Mouse (Mus musculus) heart, adult 9 months (tissue): ENCODE measurements at regions not wholly inside any gene's neighbourhood (a gene's known extent, or its start where the extent isn't known, plus 50 kb on each side); places are given as distances from the start of the nearest gene placed in this dataset.

Experiments used
- DNase-seq, 2 experiments: peaks; one replicate each; pipeline ENCODE4 v3.0.0; 2022; ENCODE audit warnings: low spot score in 2 of 2

GRCm38 (mm10) chr5:97656167-97656924, 199.5 kb upstream of the Gk2 start:
- no peak for DNase-seq

- DNase-seq, result no peak
Measured at GRCm38 (mm10) chr5:97655266-97655665, 198.4 kb upstream of the Gk2 start.

GRCm38 (mm10) chr5:97654414-97654813, 197.6 kb upstream of the Gk2 start:
- no peak for DNase-seq

GRCm38 (mm10) chr5:97642251-97642650, 185.4 kb upstream of the Gk2 start:
- DNase-seq, result no peak

GRCm38 (mm10) chr5:97641646-97642045, 184.8 kb upstream of the Gk2 start:
- no peak for DNase-seq

GRCm38 (mm10) chr5:97636357-97636756, 179.5 kb upstream of the Gk2 start:
- no peak for DNase-seq

- no peak for DNase-seq
Measured at GRCm38 (mm10) chr5:97633766-97634165, 176.9 kb upstream of the Gk2 start.

- DNase-seq, result no peak
Measured at GRCm38 (mm10) chr5:97632791-97633190, 176.0 kb upstream of the Gk2 start.

GRCm38 (mm10) chr5:97625200-97625599, 168.4 kb upstream of the Gk2 start:
- no peak for DNase-seq

GRCm38 (mm10) chr5:97619890-97620289, 163.1 kb upstream of the Gk2 start:
- DNase-seq, result no peak

- peak in 1 of 2 experiments; percentile 9 for DNase-seq
Measured at GRCm38 (mm10) chr5:97618411-97618810, 161.6 kb upstream of the Gk2 start.

GRCm38 (mm10) chr5:97602176-97602575, 145.4 kb upstream of the Gk2 start:
- peak; percentile 17 to 26 for DNase-seq

- DNase-seq, result no peak
Measured at GRCm38 (mm10) chr5:97601384-97601783, 144.6 kb upstream of the Gk2 start.

- no peak for DNase-seq
Measured at GRCm38 (mm10) chr5:97598741-97599140, 141.9 kb upstream of the Gk2 start.

- no peak for DNase-seq
Measured at GRCm38 (mm10) chr5:97595916-97596315, 139.1 kb upstream of the Gk2 start.

GRCm38 (mm10) chr5:97594081-97594480, 137.3 kb upstream of the Gk2 start:
- DNase-seq, result no peak

GRCm38 (mm10) chr5:97582509-97582908, 125.7 kb upstream of the Gk2 start:
- no peak for DNase-seq

GRCm38 (mm10) chr5:97565486-97565885, 108.7 kb upstream of the Gk2 start:
- DNase-seq, result no peak

GRCm38 (mm10) chr5:97563724-97564123, 106.9 kb upstream of the Gk2 start:
- no peak for DNase-seq

- no peak for DNase-seq
Measured at GRCm38 (mm10) chr5:97554274-97554673, 97.5 kb upstream of the Gk2 start.

- no peak for DNase-seq
Measured at GRCm38 (mm10) chr5:97553122-97553521, 96.3 kb upstream of the Gk2 start.

GRCm38 (mm10) chr5:97537492-97538257, 80.9 kb upstream of the Gk2 start:
- no peak for DNase-seq

- DNase-seq, result no peak
Measured at GRCm38 (mm10) chr5:97533733-97534132, 76.9 kb upstream of the Gk2 start.
